Mouse (Mus musculus) bone marrow macrophage, adult 2 months (primary cell): ENCODE measurements at regions not wholly inside any gene's neighbourhood (a gene's known extent, or its start where the extent isn't known, plus 50 kb on each side); places are given as distances from the start of the nearest gene placed in this dataset.

ENCODE experiments used
- CTCF ChIP-seq: IDR thresholded peaks from 2 replicates; pipeline ENCODE4 v1.5.1; 2012; ENCODE audit warnings: low read depth, mild to moderate bottlenecking, low read length, moderate library complexity
- POLR2A ChIP-seq: IDR thresholded peaks from 2 replicates; pipeline ENCODE4 v1.6.1; 2012; ENCODE audit warnings: mild to moderate bottlenecking, low read depth, low read length, borderline replicate concordance

- no peak for TF ChIP-seq POLR2A
- TF ChIP-seq CTCF: no peak
Observed at GRCm38 (mm10) chr2:50440333-50440732, 143.7 kb upstream of the Mmadhc start.
